Mouse (Mus musculus) liver, embryonic 15.5 days (tissue): ENCODE data around the gene Elob. TPM values are rescaled to one million over a fixed set of nuclear protein-coding genes. Genes with fewer than 3 reads are reported as not detected.

Experiments
- ATAC-seq: fragments of 200-750 bp; cut with Nextera tagmentation; 2 replicates; pipeline ENCODE4 v1.8.0; 2017; ENCODE audit warnings: moderate number of reproducible peaks, mild to moderate bottlenecking, moderate library complexity; ENCODE audit not compliant: insufficient read depth
- H3K27ac ChIP-seq: fragments of 300-500 bp; sonication (generic); replicated peaks from 2 replicates; pipeline ENCODE4 v1.5.1; 2015; ENCODE audit warnings: mild to moderate bottlenecking, inconsistent platforms
- H3K27me3 ChIP-seq: fragments of 300-500 bp; sonication (generic); 2 replicates; pipeline ENCODE4 v1.6.1; 2015; ENCODE audit warnings: mild to moderate bottlenecking, inconsistent platforms
- H3K36me3 ChIP-seq: fragments of 300-500 bp; sonication (generic); replicated peaks from 2 replicates; pipeline ENCODE4 v1.6.1; 2015; ENCODE audit warnings: moderate library complexity, mild to moderate bottlenecking, inconsistent platforms
- H3K4me1 ChIP-seq: fragments of 300-500 bp; sonication (generic); replicated peaks from 2 replicates; pipeline ENCODE4 v1.6.1; 2015; ENCODE audit warnings: inconsistent platforms
- H3K4me2 ChIP-seq: fragments of 300-500 bp; sonication (generic); 2 replicates; pipeline ENCODE4 v1.6.1; 2015; ENCODE audit warnings: moderate library complexity, mild to moderate bottlenecking, inconsistent platforms
- H3K4me3 ChIP-seq: fragments of 300-500 bp; sonication (generic); replicated peaks from 2 replicates; pipeline ENCODE4 v1.5.1; 2015; ENCODE audit warnings: mild to moderate bottlenecking, inconsistent platforms
- H3K9ac ChIP-seq: fragments of 300-500 bp; sonication (generic); 2 replicates; pipeline ENCODE4 v1.6.1; 2015; ENCODE audit warnings: moderate library complexity, mild to moderate bottlenecking, inconsistent platforms
- H3K9me3 ChIP-seq: fragments of 300-500 bp; sonication (generic); replicated peaks from 2 replicates; pipeline ENCODE4 v1.6.1; 2016; ENCODE audit warnings: inconsistent platforms
- WGBS: fragments of 180-500 bp; shearing (Covaris S2); methylation state at CpG from one replicate; pipeline ENCODE4 v1.1.7; 2015; ENCODE audit warnings: mixed read lengths; ENCODE audit not compliant: insufficient replicate concordance; 5-methylcytosine and 5-hydroxymethylcytosine counted together
- polyA plus RNA-seq: library from polyadenylated mRNA; unstranded; fragments of >200 nt; fragmentation: Nextera tagmentation; extraction: Ambion mirVana; gene quantifications from 2 replicates; pipeline ENCODE4 v1.2.1, GENCODE M21; 2015

Elob gene
- polyA plus RNA-seq, 1 experiment from 2014 or later, result 452 TPM

DNA sequence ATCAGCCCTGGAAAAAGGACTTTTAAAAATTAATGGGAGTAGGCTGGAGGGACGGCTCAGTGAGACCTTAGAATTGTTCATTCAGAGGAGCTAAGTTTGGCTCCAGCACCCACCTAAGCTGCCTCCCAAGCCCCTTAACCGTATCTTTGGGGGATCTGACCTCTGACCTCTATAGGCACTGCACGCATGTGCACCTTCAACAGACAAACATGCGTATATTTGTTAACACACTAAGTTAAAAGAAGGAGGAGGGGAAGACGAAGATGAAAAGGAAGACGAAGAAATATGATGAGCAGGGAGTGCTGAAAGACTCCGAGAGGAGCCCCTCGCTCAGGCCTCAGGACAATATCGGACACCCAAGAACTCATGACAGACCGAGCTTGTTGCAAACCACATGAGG, 27.3 kb downstream of the Elob start:
- Histone ChIP-seq H3K4me3 (no peak overlapping the region), H3K27me3 (no peaks in the 10 kb centered on the region), H3K4me2 (peak overlapping the region; percentile 83), H3K4me1 (peaks cover 31% of the 10 kb centered on the region), H3K36me3 (peaks cover under 1% of the 10 kb centered on the region), H3K27ac (no peak overlapping the region), H3K9me3 (no peaks in the 10 kb centered on the region), H3K9ac (no peak overlapping the region)
- ATAC-seq, result no peak
- 84% methylated on average over 10 of the region's 10 CpGs for WGBS

- Histone ChIP-seq H3K4me1 (peaks cover 12% of the 10 kb centered on the region; the same call in 1 of the 2 replicates), H3K36me3 (no peaks in the 10 kb centered on the region), H3K27me3 (no peaks in the 10 kb centered on the region), H3K4me2 (no peak overlapping the region), H3K27ac (no peak overlapping the region), H3K9me3 (no peaks in the 10 kb centered on the region), H3K4me3 (no peak overlapping the region), H3K9ac (no peak overlapping the region)
- 29% methylated on average over 7 of the region's 7 CpGs for WGBS
- ATAC-seq, result no peak
These were observed 31.6 kb downstream of the Elob start for GRCm38 (mm10) chr17:23797316-23797715.

- WGBS, result 83% methylated on average over 8 of the region's 8 CpGs
- ATAC-seq, result no peak
- Histone ChIP-seq H3K4me2 (no peak overlapping the region), H3K9ac (no peak overlapping the region), H3K4me1 (peaks cover 23% of the 10 kb centered on the region), H3K9me3 (no peaks in the 10 kb centered on the region), H3K27ac (no peak overlapping the region), H3K36me3 (no peaks in the 10 kb centered on the region), H3K4me3 (no peak overlapping the region), H3K27me3 (no peaks in the 10 kb centered on the region)
These were observed 33.6 kb downstream of the Elob start for GRCm38 (mm10) chr17:23795323-23795722.

DNA sequence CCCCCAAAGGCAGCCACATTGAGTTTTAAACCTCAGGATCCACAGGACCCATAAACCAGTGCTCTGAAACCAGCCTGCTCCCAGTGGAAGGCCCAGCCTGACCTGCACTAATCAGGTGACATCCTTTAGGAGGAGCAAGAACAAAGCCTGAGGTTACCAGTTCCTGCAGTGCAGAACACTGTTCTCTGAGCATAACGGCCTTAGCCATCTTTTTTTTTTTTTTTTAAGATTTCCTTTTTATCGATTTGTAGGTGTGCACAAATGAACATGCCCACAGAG, 37.9 kb downstream of the Elob start:
- Histone ChIP-seq H3K9me3 (no peaks in the 10 kb centered on the region), H3K27me3 (no peaks in the 10 kb centered on the region), H3K4me2 (peak overlapping the region; percentile 87), H3K27ac (peak overlapping the region; percentile 39; the same call in 1 of the 2 replicates), H3K4me1 (peaks cover 38% of the 10 kb centered on the region), H3K4me3 (peak overlapping the region; percentile 60), H3K9ac (peak overlapping the region; percentile 65), H3K36me3 (no peaks in the 10 kb centered on the region)
- 37% methylated on average over 2 of the region's 2 CpGs for WGBS
- ATAC-seq, result no peak

- peaks cover 5% of the 10 kb centered on the region for H3K27me3 ChIP-seq
- peak within 1 kb of the TSS; percentile 60 for H3K4me3 ChIP-seq
- ATAC-seq, result peak; percentile 57
- H3K27ac ChIP-seq, result peak within 1 kb of the TSS; percentile 39
- no peaks in the 10 kb centered on the region for H3K36me3 ChIP-seq
- 3% methylated on average over 29 of the region's 29 CpGs for WGBS
- H3K9me3 ChIP-seq, result no peaks in the 10 kb centered on the region
- peaks cover 44% of the 10 kb centered on the region for H3K4me1 ChIP-seq
- H3K4me2 ChIP-seq, result peak within 1 kb of the TSS; percentile 87
- H3K9ac ChIP-seq, result peak within 1 kb of the TSS; percentile 65
These were observed 38.5 kb downstream of the Elob start, which contains the start of gene Srrm2 for GRCm38 (mm10) chr17:23790269-23791078. Gene Srrm2, plus strand, starts transcription at chr17:23790532.

DNA sequence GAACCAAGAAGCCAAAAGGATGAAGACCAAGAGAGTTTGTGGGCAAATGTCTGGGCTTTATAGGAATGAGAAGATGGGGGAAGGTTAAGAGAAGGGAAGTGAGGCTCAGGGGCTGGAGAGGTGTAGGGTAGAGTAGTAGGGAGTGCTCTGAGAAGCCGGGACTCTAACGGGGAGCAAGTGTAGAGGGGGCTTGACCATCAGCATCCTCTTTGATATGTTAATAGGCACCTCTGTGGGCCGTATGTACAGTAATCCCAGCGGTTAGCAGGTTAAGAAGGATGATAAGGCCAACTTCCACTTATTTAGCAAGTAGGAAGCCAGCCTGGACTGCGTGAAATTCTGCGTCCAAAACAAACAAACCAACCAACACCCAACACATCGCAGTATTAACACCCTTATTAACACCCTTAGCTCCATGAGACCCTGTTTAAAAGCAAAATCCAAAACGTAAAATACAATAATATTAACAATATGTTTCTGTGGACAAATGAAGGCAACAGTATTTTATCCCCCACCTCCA, 39.1 kb downstream of the Elob start:
- peak overlapping the region; percentile 87 for H3K4me2 ChIP-seq
- 0 out of 2 replicates have a peak, but pooled peaks have one; percentile 9 for ATAC-seq
- H3K27me3 ChIP-seq, result peaks cover 12% of the 10 kb centered on the region
- peak overlapping the region; percentile 60 for H3K4me3 ChIP-seq
- no peaks in the 10 kb centered on the region for H3K9me3 ChIP-seq
- H3K9ac ChIP-seq, result peak overlapping the region; percentile 65
- no peaks in the 10 kb centered on the region for H3K36me3 ChIP-seq
- peaks cover 44% of the 10 kb centered on the region for H3K4me1 ChIP-seq
- 11% methylated on average over 8 of the region's 8 CpGs for WGBS
- H3K27ac ChIP-seq, result peak overlapping the region; percentile 39

GRCm38 (mm10) chr17:23788973-23789372, 40.0 kb downstream of the Elob start:
- H3K4me1 ChIP-seq, result peaks cover 44% of the 10 kb centered on the region
- ATAC-seq, result no peak
- H3K27me3 ChIP-seq, result peaks cover 12% of the 10 kb centered on the region
- H3K9me3 ChIP-seq, result no peaks in the 10 kb centered on the region
- H3K27ac ChIP-seq, result no peak overlapping the region
- no peak overlapping the region for H3K9ac ChIP-seq
- no peaks in the 10 kb centered on the region for H3K36me3 ChIP-seq
- WGBS, result 48% methylated on average over 4 of the region's 4 CpGs
- H3K4me2 ChIP-seq, result no peak overlapping the region
- no peak overlapping the region for H3K4me3 ChIP-seq

- Histone ChIP-seq H3K27ac (no peak overlapping the region), H3K4me3 (peak overlapping the region; percentile 60), H3K27me3 (peaks cover 12% of the 10 kb centered on the region), H3K36me3 (no peaks in the 10 kb centered on the region), H3K9ac (0 out of 2 replicates have a peak overlapping the region, but pooled peaks have one; percentile 52), H3K4me2 (peak overlapping the region; percentile 97), H3K9me3 (no peaks in the 10 kb centered on the region), H3K4me1 (peaks cover 34% of the 10 kb centered on the region)
- WGBS, result 37% methylated on average over 13 of the region's 13 CpGs
- ATAC-seq, result no peak
These were observed 42.4 kb downstream of the Elob start for GRCm38 (mm10) chr17:23786510-23786931.

- H3K9ac ChIP-seq, result peak within 1 kb of the TSS; percentile 52; the same call in 1 of the 2 replicates
- peak; percentile 46; the same call in 1 of the 2 replicates for ATAC-seq
- WGBS, result 5% methylated on average over 43 of the region's 43 CpGs
- H3K9me3 ChIP-seq, result no peaks in the 10 kb centered on the region
- peak within 1 kb of the TSS; percentile 60 for H3K4me3 ChIP-seq
- H3K36me3 ChIP-seq, result no peaks in the 10 kb centered on the region
- H3K4me2 ChIP-seq, result peak within 1 kb of the TSS; percentile 97
- no peak within 1 kb of the TSS for H3K27ac ChIP-seq
- H3K27me3 ChIP-seq, result peaks cover 12% of the 10 kb centered on the region
- peaks cover 27% of the 10 kb centered on the region for H3K4me1 ChIP-seq
These were observed 43.1 kb downstream of the Elob start, which contains the start of gene Flywch2 for GRCm38 (mm10) chr17:23785561-23786471. Gene Flywch2, minus strand, starts transcription at chr17:23786081.

- H3K36me3 ChIP-seq, result no peaks in the 10 kb centered on the region
- peaks cover 12% of the 10 kb centered on the region for H3K27me3 ChIP-seq
- H3K4me3 ChIP-seq, result no peak overlapping the region
- ATAC-seq, result no peak
- no peak overlapping the region for H3K9ac ChIP-seq
- peaks cover 13% of the 10 kb centered on the region for H3K4me1 ChIP-seq
- H3K9me3 ChIP-seq, result no peaks in the 10 kb centered on the region
- H3K4me2 ChIP-seq, result no peak overlapping the region
- H3K27ac ChIP-seq, result no peak overlapping the region
These were observed 45.6 kb downstream of the Elob start for GRCm38 (mm10) chr17:23783352-23783751.

DNA sequence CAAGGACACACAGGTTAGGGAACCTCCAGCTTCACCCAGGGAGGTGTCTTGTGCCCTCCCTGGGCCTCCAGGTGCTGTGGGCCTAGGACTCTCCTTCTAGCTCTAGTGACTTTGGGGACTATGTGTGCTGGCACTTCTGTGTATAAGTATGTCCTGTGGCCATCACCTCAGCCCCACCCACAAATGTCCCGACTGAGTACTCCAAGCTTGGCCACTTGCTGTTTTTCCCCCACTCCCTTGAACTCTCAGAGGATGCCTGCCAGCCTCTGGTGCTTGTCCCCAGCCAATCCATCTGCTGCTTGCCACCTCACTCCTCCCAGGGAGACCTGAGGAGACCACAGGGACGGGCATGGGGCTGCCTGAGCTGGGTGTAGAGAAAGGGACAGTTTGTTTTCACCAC, 50.5 kb downstream of the Elob start:
- no peak overlapping the region for H3K9ac ChIP-seq
- no peaks in the 10 kb centered on the region for H3K9me3 ChIP-seq
- H3K4me2 ChIP-seq, result no peak overlapping the region
- 34% methylated on average over 2 of the region's 2 CpGs for WGBS
- H3K27me3 ChIP-seq, result peaks cover 3% of the 10 kb centered on the region; the same call in 1 of the 2 replicates
- no peak overlapping the region for H3K27ac ChIP-seq
- H3K4me3 ChIP-seq, result no peak overlapping the region
- no peak for ATAC-seq
- no peaks in the 10 kb centered on the region for H3K36me3 ChIP-seq
- H3K4me1 ChIP-seq, result peaks cover 4% of the 10 kb centered on the region; the same call in 1 of the 2 replicates
